Mouse (Mus musculus) brain, embryonic 14.5 days (tissue): ENCODE data around the gene Csnk1e. TPM values are rescaled to one million over a fixed set of nuclear protein-coding genes. Genes with fewer than 3 reads are reported as not detected.

ENCODE experiments used
- DNase-seq: peaks from one replicate; pipeline ENCODE4 v3.0.0-alpha.2; 2011; ENCODE audit warnings: low read depth
- CTCF ChIP-seq: fragments of 200-500 bp; IDR thresholded peaks from 2 replicates; pipeline ENCODE4 v1.5.1; 2012; ENCODE audit warnings: inconsistent platforms, mild to moderate bottlenecking, moderate library complexity, borderline replicate concordance; ENCODE audit not compliant: insufficient read depth, insufficient read length; ENCODE audit errors: extremely low read depth
- POLR2A ChIP-seq: fragments of 200-500 bp; IDR thresholded peaks from 2 replicates; pipeline ENCODE4 v1.6.1; 2012; ENCODE audit warnings: mild to moderate bottlenecking, inconsistent platforms, borderline replicate concordance; ENCODE audit not compliant: poor library complexity, insufficient read depth, insufficient read length, severe bottlenecking; ENCODE audit errors: extremely low read depth
- polyA plus RNA-seq: library from polyadenylated mRNA; depleted of rRNA; stranded (reverse); fragments of >200 nt; gene quantifications from 2 replicates; pipeline ENCODE4 v1.2.3, GENCODE M21; 2012; rRNA removed

Gene Csnk1e
- polyA plus RNA-seq, 1 experiment, result 452 TPM

DNA sequence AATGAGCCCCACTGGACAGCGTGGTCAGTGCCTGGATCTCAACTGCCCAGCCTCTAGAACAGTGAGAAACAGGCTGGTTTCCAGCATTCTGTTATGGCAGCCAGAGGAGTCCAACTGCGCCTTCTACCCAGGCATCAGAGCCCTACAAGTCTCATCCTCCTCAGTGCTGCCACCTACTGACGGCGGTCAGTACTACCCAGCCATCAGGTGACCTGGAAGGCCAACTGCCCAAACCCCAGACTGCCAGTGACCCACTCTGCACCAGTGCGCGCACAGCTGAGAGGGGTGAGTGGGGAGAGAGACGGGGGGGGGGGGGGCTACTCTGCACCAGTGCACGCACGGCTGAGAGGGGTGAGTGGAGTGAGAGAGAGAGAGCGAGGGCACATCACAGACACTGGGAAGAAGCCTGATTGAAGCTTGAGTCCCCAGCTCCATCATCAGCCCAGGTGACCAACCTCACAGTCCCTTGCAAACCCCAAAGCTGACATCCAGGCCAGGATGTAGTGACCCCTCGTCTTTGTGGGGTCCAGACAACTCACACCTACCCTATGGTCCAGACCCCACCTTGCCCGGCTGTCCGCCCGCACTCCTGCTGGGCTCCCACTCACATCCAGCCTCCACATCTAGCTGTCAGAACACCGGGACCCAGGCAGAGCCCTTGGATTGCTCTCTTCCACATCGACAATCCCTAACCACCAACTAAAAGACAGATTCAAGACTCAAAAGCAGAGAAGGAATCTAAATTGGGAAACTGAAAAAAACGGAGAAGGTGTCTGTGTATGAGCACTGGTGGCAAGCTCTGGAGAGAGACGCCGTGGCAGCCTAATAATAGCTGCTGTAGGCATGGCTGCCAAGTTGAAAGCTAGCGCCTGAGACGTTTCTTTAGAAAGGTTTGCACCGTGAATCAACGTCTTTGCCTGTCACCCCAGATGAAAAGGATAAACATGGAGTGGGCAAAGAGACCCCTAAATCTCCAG lies 74.6 kb downstream of the Csnk1e start:
- TF ChIP-seq POLR2A (no peak), CTCF (peak; percentile 80)
- DNase-seq, result peak; percentile 68

DNA sequence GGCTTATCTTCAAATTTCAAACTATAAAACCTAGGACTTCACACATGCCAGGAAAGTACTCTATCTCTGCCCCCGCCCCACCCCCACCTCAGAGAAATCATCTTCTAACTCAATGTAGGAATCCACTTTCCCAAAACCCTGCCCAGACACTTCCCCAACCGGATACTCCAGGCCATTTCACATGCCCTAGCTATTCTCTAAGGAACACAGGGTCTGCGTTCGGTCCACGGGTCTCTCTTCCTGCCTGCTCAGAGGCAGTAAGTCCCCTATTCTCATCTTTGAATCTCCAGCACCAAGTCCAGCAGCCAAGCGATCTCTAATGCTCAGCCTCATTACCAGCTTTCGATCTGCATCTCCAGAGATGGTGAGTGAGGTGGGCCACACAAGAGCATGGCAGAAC lies 75.7 kb downstream of the Csnk1e start:
- TF ChIP-seq CTCF (no peak), POLR2A (no peak)
- no peak for DNase-seq

DNA sequence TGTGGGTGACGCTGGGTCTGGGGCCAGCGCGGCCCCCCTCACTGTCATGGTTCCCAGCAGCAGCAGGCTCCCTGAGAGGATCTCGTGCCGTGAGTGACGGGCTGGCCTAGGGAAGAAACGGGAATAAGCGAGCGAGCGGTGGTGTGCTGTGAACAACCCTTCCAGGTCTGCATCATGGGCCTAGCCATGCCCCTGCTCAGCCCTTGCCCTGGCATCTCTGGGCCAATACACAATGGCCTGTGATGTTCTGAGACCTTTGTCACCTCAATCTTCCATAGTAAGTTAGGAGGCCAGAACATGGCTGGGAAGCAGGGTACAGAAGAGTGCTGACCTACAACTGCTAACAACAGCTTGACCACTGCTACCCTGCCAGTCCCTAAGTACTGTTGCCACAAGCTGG lies 76.8 kb downstream of the Csnk1e start:
- DNase-seq, result no peak
- TF ChIP-seq POLR2A (no peak), CTCF (no peak)

DNA sequence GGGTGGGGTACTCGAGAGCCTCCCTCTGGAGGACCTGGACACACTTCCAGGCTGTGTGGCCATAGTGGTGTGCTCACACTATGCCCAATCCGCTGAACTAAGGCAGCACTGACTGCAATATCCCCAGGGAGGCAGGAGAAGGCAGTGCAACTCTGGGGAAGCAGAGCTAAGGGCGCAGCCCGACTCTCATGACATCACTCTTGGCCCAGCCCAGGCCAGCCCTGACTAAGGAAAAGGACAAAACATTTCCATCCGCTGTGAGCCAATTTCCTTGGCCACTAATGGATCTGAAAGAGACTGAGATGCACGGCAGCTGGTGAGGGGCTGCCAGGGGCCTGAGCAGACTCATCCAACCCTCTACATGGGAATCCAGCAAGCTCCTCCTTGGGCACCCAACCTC lies 77.7 kb downstream of the Csnk1e start:
- TF ChIP-seq CTCF, result no peak
- no peak for TF ChIP-seq POLR2A
- DNase-seq, result no peak

DNA sequence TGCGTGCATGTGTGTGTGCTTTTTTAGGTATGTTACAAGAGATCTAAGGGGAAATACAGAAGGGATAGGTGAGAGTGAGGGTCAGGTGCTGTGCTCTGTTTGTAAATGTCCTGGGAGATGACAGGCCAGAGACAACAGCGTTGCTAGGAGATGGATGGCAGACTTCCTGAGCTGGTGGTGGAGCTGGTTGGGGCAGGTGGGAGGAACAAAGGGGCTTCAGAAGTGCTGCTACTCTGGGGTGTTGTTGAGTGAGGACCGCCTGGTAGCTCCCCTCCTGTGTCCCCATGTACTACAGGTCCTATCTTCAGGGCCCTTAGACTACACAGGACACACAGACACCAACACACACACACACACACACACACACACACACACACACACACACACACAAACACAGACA lies 80.6 kb downstream of the Csnk1e start:
- peak; percentile 53 for DNase-seq
- TF ChIP-seq CTCF, result no peak
- no peak for TF ChIP-seq POLR2A

DNA sequence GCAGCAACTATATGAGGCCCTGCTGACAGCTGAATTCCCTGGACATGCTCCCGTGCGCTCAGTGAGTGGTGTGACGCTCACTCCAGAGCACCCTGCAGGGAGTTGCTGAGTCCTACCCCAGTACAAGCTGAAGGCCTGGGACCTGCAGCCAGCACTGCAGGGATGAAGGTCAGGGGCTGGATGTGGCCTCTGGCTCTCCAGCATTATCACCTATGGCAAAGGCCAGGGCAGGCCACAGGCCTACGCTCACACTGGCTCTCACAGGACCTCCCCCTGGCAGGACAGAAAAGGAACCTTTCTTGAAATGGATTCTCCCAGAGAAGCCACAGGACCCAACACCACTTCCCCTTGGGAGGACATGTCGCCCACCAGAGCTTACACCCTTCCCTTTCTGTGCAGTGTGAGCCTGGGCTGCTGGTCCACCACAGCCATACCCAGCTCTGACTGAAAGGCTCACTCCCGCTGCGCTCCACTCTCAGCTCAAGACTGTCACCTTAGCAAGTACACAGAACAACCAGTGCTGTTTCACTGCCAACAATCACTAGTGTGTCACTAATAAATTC lies 85.0 kb downstream of the Csnk1e start:
- no peak for DNase-seq
- TF ChIP-seq POLR2A, result no peak
- TF ChIP-seq CTCF, result no peak

DNA sequence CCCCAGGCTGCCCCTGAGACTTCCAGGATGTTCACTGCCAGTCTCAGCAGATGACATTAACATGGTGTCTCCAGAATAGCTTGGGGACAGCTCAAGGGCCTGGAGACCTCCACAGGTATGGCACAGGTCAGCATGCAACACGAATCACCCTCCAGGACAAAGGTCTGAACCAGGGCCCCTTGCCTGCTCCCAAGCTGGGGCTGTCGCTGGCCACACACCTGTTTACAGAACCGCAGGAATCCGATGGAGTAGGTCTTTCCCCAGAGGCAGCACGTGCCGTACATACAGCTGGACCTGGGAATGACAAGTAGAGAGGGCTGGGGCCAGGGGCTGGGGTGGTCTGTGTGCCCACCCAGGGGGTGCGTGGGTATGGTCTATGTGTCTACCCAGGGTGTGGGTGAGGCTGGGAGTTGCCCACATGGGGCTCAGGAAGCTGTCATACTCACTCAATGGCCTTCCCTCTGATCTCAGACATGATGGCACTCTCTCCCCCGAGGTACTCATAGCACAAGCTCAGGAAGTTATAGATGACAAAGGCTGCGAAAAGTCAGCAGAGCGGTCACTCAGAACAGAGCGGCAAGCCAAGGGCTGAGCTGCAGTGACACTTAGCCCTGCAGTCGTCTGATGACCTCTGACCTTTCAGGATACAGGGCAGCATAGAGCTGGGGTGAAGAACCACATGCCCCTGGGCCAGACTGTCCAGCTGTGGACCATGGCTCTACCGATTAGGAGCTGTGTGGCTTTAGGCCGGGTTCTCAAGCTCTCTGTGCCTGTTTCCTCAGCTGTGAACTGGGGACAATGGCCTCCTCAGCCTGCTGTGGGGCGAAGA lies 85.7 kb downstream of the Csnk1e start:
- DNase-seq, result no peak
- TF ChIP-seq CTCF (no peak), POLR2A (no peak)

DNA sequence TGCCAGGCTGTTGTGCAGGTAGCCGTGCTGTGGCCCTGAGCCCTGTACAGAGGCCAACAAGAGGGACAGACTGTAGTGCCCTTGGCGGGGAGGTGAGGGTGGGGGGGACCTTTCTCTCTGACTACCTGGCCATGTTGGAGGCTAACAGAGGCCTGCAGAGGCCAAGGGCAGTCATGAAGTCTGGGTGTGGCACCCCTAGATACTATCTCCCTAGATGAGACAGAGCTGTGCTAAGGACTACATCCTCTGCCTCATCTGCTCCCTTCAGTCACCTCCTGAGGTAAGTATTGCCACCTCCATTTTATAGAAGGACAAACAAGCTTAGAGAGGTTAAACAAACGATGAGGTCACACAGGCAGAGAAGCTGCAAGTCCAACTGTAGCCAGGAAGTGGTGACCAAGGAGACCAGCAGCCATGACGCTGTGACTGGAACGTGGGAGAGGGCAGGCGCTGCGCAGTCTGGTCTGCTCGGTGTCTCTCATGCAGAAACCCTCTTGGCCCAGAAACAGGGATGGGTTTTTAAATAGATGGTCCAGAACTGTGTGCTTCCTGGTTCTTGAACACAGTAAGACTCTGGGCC lies 86.4 kb downstream of the Csnk1e start:
- no peak for TF ChIP-seq POLR2A
- TF ChIP-seq CTCF, result no peak

DNA sequence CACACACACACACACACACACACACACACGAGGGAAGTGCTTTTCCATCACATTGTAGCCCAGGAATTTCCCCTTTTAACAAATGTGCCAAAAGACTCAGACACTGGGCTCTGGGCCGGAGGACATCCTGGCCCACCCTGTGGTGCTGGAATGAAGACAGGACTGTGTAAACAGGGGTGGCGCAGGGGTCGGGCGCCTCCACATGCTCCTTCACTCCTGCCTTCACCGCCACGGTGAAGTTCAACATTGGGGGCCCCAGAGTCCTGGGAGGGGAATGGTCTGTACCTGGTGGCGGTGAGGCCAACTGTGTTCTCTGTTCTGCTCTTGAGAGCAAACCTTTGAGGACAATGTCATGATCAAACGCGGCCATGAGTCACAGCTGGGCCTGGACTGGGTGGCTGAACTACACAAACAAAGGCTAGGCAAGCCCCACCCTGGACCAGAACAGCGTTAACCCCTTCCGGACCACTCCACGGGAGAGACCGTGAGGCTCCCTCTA lies 87.0 kb downstream of the Csnk1e start:
- DNase-seq, result no peak

More for the DNA sequence above, 86.4 kb downstream of the Csnk1e start:
- no peak for DNase-seq

More for the DNA sequence above, 87.0 kb downstream of the Csnk1e start:
- TF ChIP-seq POLR2A (no peak), CTCF (no peak)

Other genes starting within 250 kb of the Csnk1e start
- gene Pick1, start 226.4 kb downstream of the Csnk1e start, polyA plus RNA-seq, result 102 and 109 TPM in 2 replicates
- 1.9 and 2.5 TPM in 2 replicates for gene Gm49486, start 226.2 kb downstream of the Csnk1e start, polyA plus RNA-seq
- 0.37 and 0.50 TPM in 2 replicates for gene Slc16a8, start 200.8 kb downstream of the Csnk1e start, polyA plus RNA-seq
- gene Baiap2l2, start 170.0 kb downstream of the Csnk1e start, polyA plus RNA-seq, result 1.8 and 2.9 TPM in 2 replicates
- gene Pla2g6, start 127.2 kb downstream of the Csnk1e start, polyA plus RNA-seq, result 98.9 and 153 TPM in 2 replicates
- gene Maff, start 108.9 kb downstream of the Csnk1e start, polyA plus RNA-seq, result 1.8 and 2.6 TPM in 2 replicates
- gene Tmem184b, start 52.0 kb downstream of the Csnk1e start, polyA plus RNA-seq, result 52.3 and 70.7 TPM in 2 replicates
- 0.30 and 0.68 TPM in 2 replicates for gene Kcnj4, start 49.7 kb upstream of the Csnk1e start, polyA plus RNA-seq
- 8.7 and 11.3 TPM in 2 replicates for gene Kdelr3, start 60.8 kb upstream of the Csnk1e start, polyA plus RNA-seq
- gene Ddx17, start 91.2 kb upstream of the Csnk1e start, polyA plus RNA-seq, result 721 and 963 TPM in 2 replicates
- 4.0 and 5.0 TPM in 2 replicates for gene Dmc1, start 149.5 kb upstream of the Csnk1e start, polyA plus RNA-seq
- gene Fam227a, start 203.4 kb upstream of the Csnk1e start, polyA plus RNA-seq, result 33.7 and 33.9 TPM in 2 replicates
- 29.4 and 31.5 TPM in 2 replicates for gene Cby1, start 203.6 kb upstream of the Csnk1e start, polyA plus RNA-seq
- gene Tomm22, start 215.3 kb upstream of the Csnk1e start, polyA plus RNA-seq, result 114 and 142 TPM in 2 replicates
- 34.9 and 37.4 TPM in 2 replicates for gene Josd1, start 232.4 kb upstream of the Csnk1e start, polyA plus RNA-seq
- 41.2 and 61.0 TPM in 2 replicates for gene Gtpbp1, start 235.3 kb upstream of the Csnk1e start, polyA plus RNA-seq